Mouse (Mus musculus): Measurements from ENCODE around the gene Gm49322. TPM values are rescaled to one million over a fixed set of nuclear protein-coding genes. Genes with fewer than 3 reads are reported as not detected.
"Not testable (repeated sequence)": the region's sequence is repeated elsewhere in the genome, so short reads cannot be mapped to it uniquely, and the experiment has no call there.

Gm49322 gene
- polyA plus RNA-seq, 1 experiment from 2014 or later, result 4.1 TPM

- 86% methylated on average over 9 of the region's 9 CpGs for WGBS
- H3K4me1 ChIP-seq (replicated peaks; ENCODE audit: control insufficient read depth, insufficient read depth, low read length), result peaks cover 13% of the 10 kb centered on the region
- no peaks in the 10 kb centered on the region for H3K36me3 ChIP-seq (ENCODE audit: control insufficient read depth, insufficient read depth)
- no peak for ATAC-seq
- no peaks in the 10 kb centered on the region for H3K27me3 ChIP-seq (replicated peaks; ENCODE audit: control insufficient read depth, insufficient read depth, low read length)
- H3K9ac ChIP-seq (replicated peaks; ENCODE audit: low read depth, low read length), result no peak overlapping the region
- H3K27ac ChIP-seq (ENCODE audit: low read length), result no peak overlapping the region
- no peak overlapping the region for H3K4me2 ChIP-seq (ENCODE audit: low read length)
- H3K9me3 ChIP-seq (ENCODE audit: control insufficient read depth, low read length), result no peaks in the 10 kb centered on the region
- no peak overlapping the region for H3K4me3 ChIP-seq (replicated peaks; ENCODE audit: low read length)
Measured at GRCm38 (mm10) chr10:80628925-80629324, 23.1 kb downstream of the Gm49322 start.

DNA sequence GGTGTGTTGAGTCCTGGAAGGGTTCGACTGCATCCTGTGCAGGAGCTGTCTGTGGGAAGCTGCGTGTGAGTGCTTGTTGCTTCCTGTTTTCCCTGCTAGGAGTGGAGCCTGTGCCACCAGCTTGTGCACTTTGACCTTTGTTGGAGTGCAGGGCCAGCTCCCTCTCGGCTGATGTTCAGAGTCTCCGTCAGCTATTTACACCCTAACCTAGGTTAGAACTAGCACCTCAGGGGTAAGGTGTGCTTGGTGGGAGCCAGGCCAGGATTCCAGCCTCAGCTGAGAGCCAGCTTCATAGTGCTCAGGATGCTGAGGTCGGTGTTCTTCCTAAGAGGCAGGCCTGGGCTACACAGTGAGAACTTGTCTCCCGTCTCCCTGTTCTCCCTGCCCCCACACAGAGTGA is 29.5 kb downstream of the Gm49322 start:
- peaks cover 34% of the 10 kb centered on the region for H3K36me3 ChIP-seq (ENCODE audit: control insufficient read depth, insufficient read depth)
- WGBS, result 94% methylated on average over 6 of the region's 6 CpGs
- no peak overlapping the region for H3K9ac ChIP-seq (replicated peaks; ENCODE audit: low read depth, low read length)
- H3K9me3 ChIP-seq (ENCODE audit: control insufficient read depth, low read length), result no peaks in the 10 kb centered on the region
- no peak overlapping the region for H3K4me2 ChIP-seq (ENCODE audit: low read length)
- no peaks in the 10 kb centered on the region for H3K4me1 ChIP-seq (replicated peaks; ENCODE audit: control insufficient read depth, insufficient read depth, low read length)
- no peak overlapping the region for H3K27ac ChIP-seq (ENCODE audit: low read length)
- no peaks in the 10 kb centered on the region for H3K27me3 ChIP-seq (replicated peaks; ENCODE audit: control insufficient read depth, insufficient read depth, low read length)
- ATAC-seq, result no peak
- no peak overlapping the region for H3K4me3 ChIP-seq (replicated peaks; ENCODE audit: low read length)

DNA sequence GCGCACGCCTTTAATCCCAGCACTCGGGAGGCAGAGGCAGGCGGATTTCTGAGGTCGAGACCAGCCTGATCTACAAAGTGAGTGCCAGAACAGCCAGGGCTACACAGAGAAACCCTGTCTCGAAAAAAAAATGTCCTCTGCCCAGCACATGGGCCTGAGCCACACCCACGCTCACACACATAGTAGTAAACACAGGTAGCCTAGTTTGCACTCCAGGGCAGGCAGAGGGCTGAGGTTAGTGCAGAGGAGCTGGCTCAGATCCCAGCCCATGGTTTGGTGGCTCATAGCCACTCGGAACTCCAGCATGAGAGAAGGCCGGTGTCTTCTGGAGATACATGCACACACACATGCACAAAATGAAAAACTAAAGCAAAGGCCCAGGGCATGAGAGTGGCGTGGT is 41.1 kb downstream of the Gm49322 start:
- Histone ChIP-seq H3K27me3 (replicated peaks; ENCODE audit: control insufficient read depth, insufficient read depth, low read length) (no peaks in the 10 kb centered on the region), H3K36me3 (ENCODE audit: control insufficient read depth, insufficient read depth) (peaks cover 29% of the 10 kb centered on the region), H3K9ac (replicated peaks; ENCODE audit: low read depth, low read length) (no peak overlapping the region), H3K4me1 (replicated peaks; ENCODE audit: control insufficient read depth, insufficient read depth, low read length) (no peaks in the 10 kb centered on the region), H3K4me3 (replicated peaks; ENCODE audit: low read length) (no peak overlapping the region), H3K9me3 (ENCODE audit: control insufficient read depth, low read length) (no peaks in the 10 kb centered on the region), H3K27ac (ENCODE audit: low read length) (no peak overlapping the region), H3K4me2 (ENCODE audit: low read length) (no peak overlapping the region)
- no peak for ATAC-seq
- WGBS, result 91% methylated on average over 10 of the region's 10 CpGs

DNA sequence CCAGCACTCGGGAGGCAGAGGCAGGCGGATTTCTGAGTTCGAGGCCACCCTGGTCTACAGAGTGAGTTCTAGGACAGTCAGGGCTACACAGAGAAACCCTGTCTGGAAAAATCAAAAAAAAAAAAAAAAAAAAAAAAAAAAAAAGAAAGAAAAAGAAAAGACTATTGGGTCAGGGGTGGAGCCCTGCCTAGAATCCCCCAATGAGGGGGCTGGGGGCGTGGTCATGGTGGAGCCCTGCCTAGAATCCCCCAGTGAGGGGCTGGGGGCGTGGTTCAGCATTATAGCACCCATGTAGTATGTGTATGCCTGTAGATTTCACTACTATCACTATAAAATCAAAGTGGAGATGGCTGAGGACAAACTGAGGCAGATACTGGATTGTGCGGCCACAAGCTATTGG is 44.1 kb downstream of the Gm49322 start:
- H3K4me2 ChIP-seq (ENCODE audit: low read length); H3K9ac ChIP-seq (replicated peaks; ENCODE audit: low read depth, low read length); H3K9me3 ChIP-seq (ENCODE audit: control insufficient read depth, low read length); H3K4me3 ChIP-seq (replicated peaks; ENCODE audit: low read length); H3K27me3 ChIP-seq (replicated peaks; ENCODE audit: control insufficient read depth, insufficient read depth, low read length); H3K4me1 ChIP-seq (replicated peaks; ENCODE audit: control insufficient read depth, insufficient read depth, low read length); ATAC-seq; H3K27ac ChIP-seq (ENCODE audit: low read length): not testable (repeated sequence)
- H3K36me3 ChIP-seq (ENCODE audit: control insufficient read depth, insufficient read depth), result peaks cover 13% of the 10 kb centered on the region
- WGBS, result 94% methylated on average over 6 of the region's 6 CpGs

GRCm38 (mm10) chr10:80650392-80650791 is 44.6 kb downstream of the Gm49322 start:
- Histone ChIP-seq H3K9me3 (ENCODE audit: control insufficient read depth, low read length) (no peaks in the 10 kb centered on the region), H3K27ac (ENCODE audit: low read length) (no peak overlapping the region), H3K4me1 (replicated peaks; ENCODE audit: control insufficient read depth, insufficient read depth, low read length) (peaks cover 12% of the 10 kb centered on the region), H3K36me3 (ENCODE audit: control insufficient read depth, insufficient read depth) (peaks cover 10% of the 10 kb centered on the region), H3K4me2 (ENCODE audit: low read length) (no peak overlapping the region), H3K9ac (replicated peaks; ENCODE audit: low read depth, low read length) (no peak overlapping the region), H3K27me3 (replicated peaks; ENCODE audit: control insufficient read depth, insufficient read depth, low read length) (no peaks in the 10 kb centered on the region), H3K4me3 (replicated peaks; ENCODE audit: low read length) (no peak overlapping the region)
- 93% methylated on average over 10 of the region's 10 CpGs for WGBS
- ATAC-seq, result no peak

DNA sequence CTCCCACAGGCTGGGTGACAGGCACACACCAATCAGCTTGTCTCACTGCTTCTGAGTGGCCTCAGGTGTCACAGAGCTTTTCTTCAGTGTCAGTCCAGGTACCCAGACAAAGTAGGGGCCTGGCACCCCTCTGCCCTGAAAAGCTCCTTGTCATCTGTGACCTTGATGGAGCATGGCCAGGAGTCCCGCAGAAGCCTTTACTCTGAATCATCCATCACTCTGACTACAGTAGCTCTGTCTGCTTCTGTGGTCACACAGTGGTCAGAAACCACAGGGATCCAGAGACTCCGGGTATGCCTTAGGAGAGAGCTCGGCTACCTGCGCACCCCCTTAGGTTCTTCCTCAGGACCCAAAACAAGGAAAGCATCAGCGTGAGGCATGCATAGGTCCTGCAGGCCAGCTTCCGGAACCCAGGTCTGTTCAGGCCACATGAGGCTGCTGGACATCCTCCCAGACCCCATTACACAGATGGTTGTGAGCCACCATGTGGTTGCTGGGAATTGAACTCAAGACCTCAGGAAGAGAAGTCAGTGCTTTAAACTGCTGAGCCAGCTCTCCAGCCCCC is 47.4 kb downstream of the Gm49322 start:
- no peak for ATAC-seq
- H3K27me3 ChIP-seq (replicated peaks; ENCODE audit: control insufficient read depth, insufficient read depth, low read length), result no peaks in the 10 kb centered on the region
- no peak overlapping the region for H3K27ac ChIP-seq (ENCODE audit: low read length)
- H3K9me3 ChIP-seq (ENCODE audit: control insufficient read depth, low read length), result no peaks in the 10 kb centered on the region
- H3K4me1 ChIP-seq (replicated peaks; ENCODE audit: control insufficient read depth, insufficient read depth, low read length), result peaks cover 17% of the 10 kb centered on the region
- no peaks in the 10 kb centered on the region for H3K36me3 ChIP-seq (ENCODE audit: control insufficient read depth, insufficient read depth)
- no peak overlapping the region for H3K4me3 ChIP-seq (replicated peaks; ENCODE audit: low read length)
- no peak overlapping the region for H3K4me2 ChIP-seq (ENCODE audit: low read length)
- H3K9ac ChIP-seq (replicated peaks; ENCODE audit: low read depth, low read length), result no peak overlapping the region
- WGBS, result 91% methylated on average over 6 of the region's 6 CpGs

DNA sequence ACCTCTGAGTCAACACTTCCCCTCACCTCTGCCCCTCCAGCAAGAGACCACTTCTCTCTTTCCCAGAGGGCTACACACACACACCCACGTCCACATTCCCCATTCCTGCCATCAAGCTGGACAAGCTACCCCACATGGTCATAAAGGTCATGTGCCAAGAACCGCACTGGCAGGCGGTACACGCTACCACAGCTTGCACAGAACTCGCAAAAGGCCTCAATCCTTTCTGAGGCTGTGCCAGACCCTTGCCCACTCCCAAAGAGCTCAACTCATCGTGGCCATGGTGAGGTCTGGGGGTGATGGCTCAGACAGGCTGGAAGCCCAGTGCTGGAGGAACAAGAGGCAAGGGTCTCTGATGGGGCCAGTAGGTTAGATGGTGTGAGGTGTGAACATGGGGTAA is 49.0 kb downstream of the Gm49322 start:
- Histone ChIP-seq H3K9me3 (ENCODE audit: control insufficient read depth, low read length) (no peaks in the 10 kb centered on the region), H3K4me2 (ENCODE audit: low read length) (0 out of 2 replicates have a peak overlapping the region, but pooled peaks have one; percentile 9), H3K9ac (replicated peaks; ENCODE audit: low read depth, low read length) (no peak overlapping the region), H3K36me3 (ENCODE audit: control insufficient read depth, insufficient read depth) (no peaks in the 10 kb centered on the region), H3K27me3 (replicated peaks; ENCODE audit: control insufficient read depth, insufficient read depth, low read length) (no peaks in the 10 kb centered on the region), H3K4me1 (replicated peaks; ENCODE audit: control insufficient read depth, insufficient read depth, low read length) (peaks cover 24% of the 10 kb centered on the region), H3K4me3 (replicated peaks; ENCODE audit: low read length) (no peak overlapping the region; the same call in 1 of the 2 replicates), H3K27ac (ENCODE audit: low read length) (no peak overlapping the region)
- ATAC-seq, result no peak
- 87% methylated on average over 6 of the region's 6 CpGs for WGBS

- H3K9ac ChIP-seq (replicated peaks; ENCODE audit: low read depth, low read length), result peak overlapping the region; percentile 88
- WGBS, result 3% methylated on average over 12 of the region's 12 CpGs
- ATAC-seq, result peak; percentile 43
- H3K4me1 ChIP-seq (replicated peaks; ENCODE audit: control insufficient read depth, insufficient read depth, low read length), result peaks cover 24% of the 10 kb centered on the region
- H3K4me2 ChIP-seq (ENCODE audit: low read length), result peak overlapping the region; percentile 78
- H3K36me3 ChIP-seq (ENCODE audit: control insufficient read depth, insufficient read depth), result no peaks in the 10 kb centered on the region
- H3K9me3 ChIP-seq (ENCODE audit: control insufficient read depth, low read length), result no peaks in the 10 kb centered on the region
- H3K27me3 ChIP-seq (replicated peaks; ENCODE audit: control insufficient read depth, insufficient read depth, low read length), result no peaks in the 10 kb centered on the region
- peak overlapping the region; percentile 77 for H3K4me3 ChIP-seq (replicated peaks; ENCODE audit: low read length)
- H3K27ac ChIP-seq (ENCODE audit: low read length), result peak overlapping the region; percentile 85
Measured at GRCm38 (mm10) chr10:80655406-80656129, 49.7 kb downstream of the Gm49322 start.

DNA sequence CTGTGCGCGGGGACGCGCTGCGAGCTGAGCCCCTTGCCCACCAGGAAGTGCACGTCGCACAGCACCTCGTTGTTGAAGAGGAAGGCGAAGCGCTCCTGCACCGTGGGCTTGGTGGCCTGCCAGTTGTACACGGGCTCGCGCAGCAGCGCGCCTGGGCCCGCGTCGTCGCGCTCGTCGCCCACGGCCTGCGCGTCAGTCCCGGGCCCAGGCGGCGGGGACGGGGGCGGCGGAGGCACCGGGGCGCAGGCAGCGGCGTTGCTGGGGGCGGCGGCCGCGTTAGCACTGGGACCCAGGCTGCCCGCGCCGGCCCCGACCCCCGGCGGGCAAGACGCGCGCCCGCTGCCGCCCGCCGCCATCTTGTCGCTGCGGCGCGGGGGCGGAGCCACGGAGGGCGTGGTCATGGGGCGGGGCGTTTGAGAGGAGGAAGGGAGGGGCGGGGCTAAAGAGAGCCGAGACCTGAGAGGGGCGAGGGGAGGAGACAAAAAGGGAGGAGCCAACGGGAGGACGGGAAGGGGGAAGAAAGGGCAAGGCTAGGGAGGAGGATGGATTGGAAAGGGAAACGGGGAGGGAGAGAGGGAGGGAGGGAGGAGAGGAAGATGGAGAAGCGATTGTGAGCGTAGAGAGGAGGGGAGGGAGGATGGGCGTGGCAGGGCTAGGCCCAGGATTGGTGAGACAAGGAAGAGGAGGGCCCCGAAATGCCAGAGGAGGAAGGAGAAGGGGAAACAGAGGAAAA is 50.5 kb downstream of the Gm49322 start:
- Histone ChIP-seq H3K27me3 (replicated peaks; ENCODE audit: control insufficient read depth, insufficient read depth, low read length) (no peaks in the 10 kb centered on the region), H3K9me3 (ENCODE audit: control insufficient read depth, low read length) (no peaks in the 10 kb centered on the region), H3K36me3 (ENCODE audit: control insufficient read depth, insufficient read depth) (no peaks in the 10 kb centered on the region), H3K9ac (replicated peaks; ENCODE audit: low read depth, low read length) (peak overlapping the region; percentile 88), H3K4me2 (ENCODE audit: low read length) (peak overlapping the region; percentile 78), H3K27ac (ENCODE audit: low read length) (peak overlapping the region; percentile 94), H3K4me3 (replicated peaks; ENCODE audit: low read length) (peak overlapping the region; percentile 77), H3K4me1 (replicated peaks; ENCODE audit: control insufficient read depth, insufficient read depth, low read length) (peaks cover 24% of the 10 kb centered on the region)
- WGBS, result 1% methylated on average over 68 of the region's 72 CpGs
- ATAC-seq, result peak; percentile 89
